Mouse (Mus musculus): ENCODE data around the gene Rhobtb1.
A peak's percentile ranks its signal among the peaks of the same experiment; 100 is the strongest.

Rhobtb1 gene

GRCm38 (mm10) chr10:69210659-69211058 is 59.4 kb downstream of the Rhobtb1 start:
- DNase-seq (ENCODE audit: low read depth, low spot score) = peak; percentile 48

DNA sequence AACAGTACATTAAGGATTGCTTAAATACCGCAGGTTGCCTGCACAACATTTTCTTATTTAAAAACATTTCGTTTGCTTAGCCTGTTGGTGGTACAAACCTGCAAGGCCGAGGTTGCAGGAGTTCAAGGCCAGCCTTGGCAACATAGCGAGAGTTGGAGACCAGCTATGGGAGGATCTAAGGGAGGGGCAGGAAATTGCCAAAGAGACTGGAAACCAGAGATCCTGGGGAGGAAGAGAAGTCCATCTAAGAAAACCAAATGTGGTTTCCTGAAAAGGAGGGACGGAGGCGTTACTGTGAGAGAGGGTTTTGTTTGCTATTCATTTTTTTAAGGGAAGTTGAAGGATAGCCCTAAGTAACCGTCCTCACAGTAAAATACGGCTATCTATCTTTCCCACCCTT is 60.3 kb downstream of the Rhobtb1 start:
- peak; percentile 74 for DNase-seq (ENCODE audit: low read depth, low spot score)

- DNase-seq (ENCODE audit: low read depth, low spot score) = peak; percentile 50
These were observed 60.7 kb downstream of the Rhobtb1 start for GRCm38 (mm10) chr10:69211976-69212375.

GRCm38 (mm10) chr10:69212542-69213440 is 61.6 kb downstream of the Rhobtb1 start, which contains the start of gene A930033H14Rik:
Gene A930033H14Rik (minus strand): TSS chr10:69213098.
- peak; percentile 32 for DNase-seq (ENCODE audit: low read depth, low spot score)

- DNase-seq (ENCODE audit: low read depth, low spot score) = peak; percentile 17
These were observed 62.2 kb downstream of the Rhobtb1 start for GRCm38 (mm10) chr10:69213451-69213877.

DNA sequence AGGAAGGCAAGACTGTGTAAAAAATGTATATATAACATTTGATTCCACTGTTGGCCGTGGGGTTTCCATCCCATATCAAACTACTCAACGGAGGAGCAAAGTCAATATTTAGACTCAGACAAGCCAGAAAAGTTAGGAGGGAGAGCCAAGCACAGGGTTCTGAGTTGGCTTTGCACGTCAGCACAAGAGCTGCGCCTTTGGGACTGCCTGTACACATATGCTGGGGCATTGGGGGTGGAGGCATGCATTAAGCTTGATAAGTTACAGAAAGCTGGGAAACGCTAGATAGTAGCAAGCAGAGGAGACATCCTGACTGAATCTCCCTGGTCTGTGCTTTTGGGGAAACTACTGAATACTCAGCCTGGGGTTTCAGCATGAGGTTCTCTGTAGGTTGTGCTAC is 62.8 kb downstream of the Rhobtb1 start:
- DNase-seq (ENCODE audit: low read depth, low spot score) = no peak

DNA sequence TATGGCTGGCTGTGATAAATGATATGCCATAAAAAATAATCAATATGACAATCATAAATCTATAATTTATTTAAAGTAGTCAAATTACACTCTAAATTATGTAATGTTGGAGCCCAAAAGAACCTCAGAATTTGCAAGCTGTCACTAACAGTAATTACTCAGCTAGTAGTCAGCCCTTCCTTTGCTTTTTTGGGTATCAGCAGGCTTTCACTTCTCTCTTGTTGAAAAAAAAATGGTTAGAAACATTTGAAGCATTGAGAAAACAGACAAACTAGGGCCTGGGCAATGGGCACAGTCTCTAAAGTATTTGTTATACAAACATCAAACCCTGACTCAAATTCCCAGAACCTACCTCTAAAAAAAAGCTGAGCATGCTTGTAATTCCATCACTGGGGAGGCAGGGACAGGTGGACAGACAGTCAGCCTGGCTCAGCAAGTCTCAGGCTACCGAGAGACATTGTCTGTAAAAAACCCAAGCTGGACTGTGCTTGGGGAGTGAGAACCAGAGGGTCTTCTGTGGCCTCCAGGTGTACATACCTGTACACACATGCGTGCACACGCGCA is 66.0 kb downstream of the Rhobtb1 start:
- DNase-seq (ENCODE audit: low read depth, low spot score) = no peak

DNA sequence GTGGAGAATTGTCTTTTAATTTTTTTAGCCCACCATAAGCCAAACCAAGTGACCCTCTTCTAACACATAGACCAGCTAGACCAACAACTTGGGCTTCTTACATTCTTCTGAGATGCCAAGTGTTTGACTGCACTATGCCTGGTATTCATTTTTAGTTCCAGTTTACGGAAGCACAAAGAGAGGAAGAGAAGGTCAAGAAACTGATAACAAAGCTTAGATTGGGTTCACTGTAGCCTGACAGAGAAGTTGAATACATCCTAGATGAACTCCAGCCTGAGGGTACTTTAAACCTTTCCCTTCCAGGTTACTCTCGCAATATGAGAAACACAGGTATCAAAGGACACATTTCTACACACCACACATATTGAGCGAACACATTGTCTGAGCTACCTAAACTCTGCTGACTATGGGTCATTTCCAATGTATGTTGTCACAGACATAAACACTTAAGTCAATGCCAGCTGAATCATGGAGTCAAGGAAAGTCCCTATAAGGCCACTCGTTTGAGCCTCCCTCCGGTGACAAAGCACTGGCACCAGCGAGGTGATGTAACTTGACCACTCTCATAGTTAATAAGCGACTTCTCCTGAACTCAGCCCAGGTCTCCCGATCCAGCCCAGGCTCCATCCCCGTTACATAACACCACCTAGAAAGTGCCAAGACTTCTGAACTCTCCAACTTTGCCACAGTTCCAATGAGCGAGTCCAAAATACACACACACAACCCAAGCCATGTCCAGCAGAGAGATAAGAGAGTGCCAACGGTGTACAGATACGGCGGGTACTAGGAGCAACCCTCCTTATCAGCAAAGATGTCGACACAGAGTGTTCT is 67.4 kb downstream of the Rhobtb1 start:
- DNase-seq (ENCODE audit: low read depth, low spot score) = no peak

DNA sequence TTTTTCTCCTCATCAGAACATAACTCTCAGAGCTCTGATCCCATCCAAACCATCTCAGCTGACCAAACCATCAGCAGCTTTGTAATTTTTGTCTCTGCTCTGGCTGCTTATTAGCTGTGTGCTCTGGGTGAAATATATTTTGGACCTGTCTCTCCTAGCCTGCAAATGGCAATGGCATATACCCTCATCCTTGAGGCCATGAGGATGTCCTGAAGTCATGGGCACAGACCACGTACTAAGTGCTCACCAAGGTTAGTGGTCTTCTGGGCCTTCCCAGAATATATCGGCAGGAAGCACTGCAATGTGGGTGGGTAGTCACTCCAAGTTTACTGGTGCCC is 68.0 kb downstream of the Rhobtb1 start:
- DNase-seq (ENCODE audit: low read depth, low spot score) = no peak

DNA sequence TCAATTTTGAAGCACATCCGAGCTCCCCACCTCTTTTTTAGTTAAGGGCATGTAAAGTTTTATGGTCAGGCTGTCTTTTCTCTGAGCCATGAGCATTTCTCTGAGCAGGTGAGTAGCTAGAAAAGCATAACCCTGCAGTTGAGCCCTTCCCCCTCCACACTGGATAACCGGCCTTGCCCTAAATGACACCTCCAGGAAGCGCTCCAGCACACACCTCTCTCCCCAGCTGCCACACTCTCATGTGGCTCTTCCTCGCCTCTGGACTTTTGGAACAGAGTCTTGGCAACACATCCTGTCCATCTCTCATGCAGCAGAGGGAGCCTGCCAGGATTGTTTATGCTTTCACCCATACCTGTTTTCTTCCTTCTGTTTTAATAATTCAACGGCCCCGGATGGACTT is 69.1 kb downstream of the Rhobtb1 start:
- DNase-seq (ENCODE audit: low read depth, low spot score) = no peak

- no peak for DNase-seq (ENCODE audit: low read depth, low spot score)
These were observed 69.9 kb downstream of the Rhobtb1 start for GRCm38 (mm10) chr10:69221148-69221547.

DNA sequence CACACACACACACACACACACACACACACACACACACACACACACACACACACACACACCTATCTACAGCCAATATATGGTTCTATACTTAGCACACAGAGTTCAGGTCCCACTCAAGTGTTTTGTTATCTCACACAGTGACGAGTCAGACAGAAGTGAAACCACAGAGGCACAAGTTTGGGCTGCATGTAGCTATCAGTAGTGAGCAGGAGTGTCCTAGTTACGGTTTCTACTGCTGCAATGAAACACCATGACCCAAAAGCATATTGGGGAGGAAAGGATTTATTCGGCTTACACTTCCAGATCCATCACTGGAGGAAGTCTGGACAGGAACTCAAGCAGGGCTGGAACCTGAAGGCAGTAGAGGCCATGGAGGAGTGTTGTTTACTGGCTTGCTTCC is 70.7 kb downstream of the Rhobtb1 start:
- DNase-seq (ENCODE audit: low read depth, low spot score) = no peak

GRCm38 (mm10) chr10:69223232-69223631 is 72.0 kb downstream of the Rhobtb1 start:
- DNase-seq (ENCODE audit: low read depth, low spot score) = no peak

DNA sequence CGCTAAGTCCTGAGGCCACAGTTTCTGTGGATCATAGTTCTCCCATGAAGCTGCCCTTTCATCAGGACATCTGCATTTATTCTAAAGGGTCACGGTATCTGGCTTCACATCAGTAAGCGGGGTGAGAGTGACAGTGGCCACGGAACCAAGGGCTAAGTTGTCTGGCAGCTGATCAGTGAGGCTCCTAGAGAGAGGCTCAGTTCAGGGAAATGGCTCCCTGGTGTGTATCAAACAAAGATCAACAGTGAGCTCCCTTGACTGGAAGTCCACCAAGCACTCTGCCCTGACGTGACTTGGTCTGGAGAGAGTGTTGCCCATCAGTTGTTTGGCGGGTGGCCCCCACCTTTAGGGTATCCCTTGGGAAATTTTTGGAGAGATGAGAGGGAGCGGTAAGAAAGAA is 73.0 kb downstream of the Rhobtb1 start:
- no peak for DNase-seq (ENCODE audit: low read depth, low spot score)

GRCm38 (mm10) chr10:69225471-69225870 is 74.2 kb downstream of the Rhobtb1 start:
- no peak for DNase-seq (ENCODE audit: low read depth, low spot score)

DNA sequence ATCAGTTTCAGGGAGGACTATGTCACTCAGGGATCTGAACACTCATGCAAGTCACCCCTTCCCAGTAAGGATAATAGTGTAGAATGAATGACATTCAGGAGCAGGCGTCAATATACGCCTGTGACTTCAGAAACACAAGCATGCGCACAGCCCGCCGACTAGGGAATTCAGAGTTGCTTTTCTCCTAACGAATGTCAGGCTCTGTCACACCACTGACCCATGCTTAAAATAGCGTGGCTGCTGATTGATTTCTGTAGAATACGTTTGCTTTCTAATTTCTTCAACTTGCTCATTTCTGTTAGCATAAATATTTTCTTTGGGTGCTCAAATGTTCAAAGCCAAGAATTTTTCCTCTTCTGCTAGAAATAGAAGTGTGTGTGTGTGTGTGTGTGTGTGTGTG is 74.7 kb downstream of the Rhobtb1 start:
- DNase-seq (ENCODE audit: low read depth, low spot score) = no peak

DNA sequence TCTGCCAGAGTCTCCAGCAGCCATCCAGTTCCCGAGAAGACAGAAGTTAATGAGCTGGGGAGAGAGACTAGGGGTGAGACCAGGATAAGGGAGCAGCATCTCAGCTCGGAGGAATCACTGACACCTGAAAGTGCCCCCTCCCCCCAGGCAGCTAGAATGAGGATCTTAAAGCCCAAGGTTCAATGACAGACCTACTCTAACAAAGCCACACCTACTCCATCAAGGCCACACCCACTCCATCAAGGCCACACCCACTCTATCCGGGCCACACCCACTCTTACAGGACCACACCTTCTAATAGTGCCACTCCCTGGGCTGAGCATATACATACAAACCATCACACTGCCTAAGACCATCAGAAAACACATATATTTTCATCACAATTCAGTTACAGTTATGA is 86.0 kb downstream of the Rhobtb1 start:
- DNase-seq (ENCODE audit: low read depth, low spot score) = peak; percentile 55

GRCm38 (mm10) chr10:69237781-69238180 is 86.5 kb downstream of the Rhobtb1 start:
- DNase-seq (ENCODE audit: low read depth, low spot score) = no peak

GRCm38 (mm10) chr10:69238311-69238710 is 87.1 kb downstream of the Rhobtb1 start:
- peak; percentile 17 for DNase-seq (ENCODE audit: low read depth, low spot score)

DNA sequence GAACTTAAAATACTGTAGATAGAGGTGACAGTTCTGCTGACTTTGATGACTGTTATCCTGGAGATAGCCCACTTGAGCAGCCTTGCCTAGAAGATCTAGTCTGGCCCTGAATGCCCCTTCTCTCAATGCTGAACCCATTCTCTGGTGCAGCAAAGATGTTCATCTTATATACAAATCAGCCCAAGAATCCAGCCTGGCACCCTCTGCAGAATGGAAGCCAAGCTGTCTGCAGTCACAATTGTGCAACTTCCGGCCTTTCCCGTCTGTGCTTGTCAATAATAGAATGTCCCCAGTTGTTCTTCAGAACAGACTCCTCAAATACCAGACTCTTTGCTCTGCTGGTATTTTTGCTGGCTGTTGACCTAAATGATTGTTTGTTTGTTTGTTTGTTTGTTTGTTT is 89.3 kb downstream of the Rhobtb1 start:
- no peak for DNase-seq (ENCODE audit: low read depth, low spot score)

- no peak for DNase-seq (ENCODE audit: low read depth, low spot score)
These were observed 93.9 kb downstream of the Rhobtb1 start for GRCm38 (mm10) chr10:69245151-69245550.

Data from ES-CJ7 (cell line).